Mouse (Mus musculus) liver, postnatal 0 days (tissue): ENCODE measurements at regions not wholly inside any gene's neighbourhood (a gene's known extent, or its start where the extent isn't known, plus 50 kb on each side); places are given as distances from the start of the nearest gene placed in this dataset.

Experiments
- CTCF ChIP-seq: sonication (generic); IDR thresholded peaks from 2 replicates; pipeline ENCODE4 v1.5.1; 2016; ENCODE audit warnings: antibody characterized with exemption, low read depth
- EP300 ChIP-seq: IDR thresholded peaks from 2 replicates; pipeline ENCODE4 v1.6.1; 2016; ENCODE audit warnings: antibody characterized with exemption, low read depth, mild to moderate bottlenecking

- TF ChIP-seq EP300 (no peak), CTCF (no peak)
Measured at GRCm38 (mm10) chr1:64318440-64319154, 196.5 kb upstream of the Klf7 start.
